Comparison of ENCODE assay signal across 11 mouse cellular contexts in the genomic region with DNA sequence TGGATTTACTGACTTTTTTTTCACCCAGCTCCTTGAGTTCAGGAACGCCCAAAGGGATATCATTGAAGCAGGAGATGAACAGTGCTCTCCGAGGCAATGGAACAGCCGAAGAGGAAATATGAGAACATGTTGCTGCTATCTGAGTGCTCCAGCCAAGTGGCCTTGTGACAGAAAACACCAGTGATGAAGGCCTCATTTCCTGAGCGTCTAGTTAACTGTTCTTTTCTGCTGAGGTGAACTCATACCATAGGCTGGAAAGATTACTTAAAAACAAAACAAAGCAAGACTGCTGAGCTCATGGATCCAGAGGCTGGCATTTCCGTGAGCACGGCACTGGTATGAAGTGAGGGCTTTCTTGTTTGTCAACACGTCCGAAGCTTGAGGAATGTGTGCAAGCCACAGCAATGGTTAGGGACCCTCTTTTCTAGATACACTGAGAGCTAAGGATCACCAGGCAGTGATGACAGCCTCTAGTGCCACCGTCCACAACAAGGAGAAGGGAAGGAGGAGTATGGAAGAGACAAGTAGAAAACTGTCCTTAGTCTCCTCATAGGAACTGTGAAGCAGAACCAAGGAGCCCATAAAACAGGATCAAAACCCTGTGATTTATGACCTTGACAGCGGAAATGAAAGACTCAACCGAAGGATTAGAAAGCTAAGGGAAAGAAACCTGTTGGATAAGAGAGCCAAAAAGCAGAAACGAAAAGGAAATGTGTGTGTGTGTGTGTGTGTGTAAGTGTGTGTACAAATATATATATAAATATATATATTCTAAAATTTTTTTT.
DNase-seq lines count a peak whose midpoint lies in the region; ATAC-seq lines count a peak whose summit lies in the region.
"Had no signal": no experiment of that assay in that cellular context is flagged by ENCODE, and none has a peak within 500 bp of the region (broad histone marks: within the 10 kb centered on the region; RNA-seq: fewer than 3 reads in every experiment).

No protein-coding gene starts in this region.

- H3K36me3 ChIP-seq in kidney, embryonic 14.5 days (ENCODE audit: control insufficient read depth, insufficient read depth, low read length), result no peaks in the 10 kb centered on the region
- H3K36me3 ChIP-seq: forebrain, embryonic 10.5 days; G1E had no signal

- intact Hi-C loops in heart, postnatal 14 days (cut with DNase I), result loop anchor here (5.0 kb wide), 2 partner anchors 72 to 267 kb away; no protein-coding TSS in a partner anchor
- intact Hi-C loops in left cerebral cortex, postnatal 14 days (cut with DNase I), result no loop called here

- peaks cover 21% of the 10 kb centered on the region for H3K4me1 ChIP-seq in kidney, embryonic 14.5 days (ENCODE audit: control insufficient read depth, insufficient read depth, low read length)
- H3K4me1 ChIP-seq: forebrain, embryonic 10.5 days had no signal

- DNase-seq in heart, adult 11 months, result peak; percentile 94
- no peak for DNase-seq in heart, postnatal 14 days
- DNase-seq in testis, postnatal 10 days (ENCODE audit: low spot score), result peak; percentile 22
- no peak for DNase-seq in testis, postnatal 14 days (ENCODE audit: low spot score)
- DNase-seq in left cerebral cortex, adult 9 months (ENCODE audit: low spot score in 2 of 2), result no peak
- DNase-seq in left cerebral cortex, postnatal 14 days (ENCODE audit: low spot score in 2 of 2), result no peak
- no peak for DNase-seq in cerebellum, postnatal 25 days
- DNase-seq: adrenal gland, adult 2 months had no signal

- H3K27ac ChIP-seq in kidney, embryonic 14.5 days (ENCODE audit: low read depth, low read length), result peak overlapping the region; percentile 27; the same call in 1 of the 2 replicates
- H3K27ac ChIP-seq: forebrain, embryonic 10.5 days had no signal

- no peak overlapping the region for H3K9ac ChIP-seq in kidney, embryonic 14.5 days (ENCODE audit: low read depth, low read length)

- WGBS in kidney, embryonic 14.5 days, result 21% methylated on average over 12 of the region's 12 CpGs

- H3K9me3 ChIP-seq in kidney, embryonic 14.5 days (ENCODE audit: control insufficient read depth, low read length), result no peaks in the 10 kb centered on the region
- H3K9me3 ChIP-seq: forebrain, embryonic 10.5 days; G1E had no signal

- H3K4me2 ChIP-seq in kidney, embryonic 14.5 days (replicated peaks; ENCODE audit: low read depth, low read length), result no peak overlapping the region

- no peak overlapping the region for H3K4me3 ChIP-seq in kidney, embryonic 14.5 days (ENCODE audit: low read length)
- H3K4me3 ChIP-seq: forebrain, embryonic 10.5 days had no signal

- H3K27me3 ChIP-seq in kidney, embryonic 14.5 days (ENCODE audit: control insufficient read depth, insufficient read depth, low read length), result no peaks in the 10 kb centered on the region

- ATAC-seq in kidney, embryonic 14.5 days (ENCODE audit: low FRiP score, low TSS enrichment), result no peak

Comparison
In these comparisons a context has a peak if more than half of its experiments do, and no peak if none do; other contexts are left out.
1. DNase-seq: peak in heart, adult 11 months (single experiment) and testis, postnatal 10 days (single experiment); none in heart, postnatal 14 days (0 of 2), testis, postnatal 14 days (single experiment), left cerebral cortex, adult 9 months (0 of 2), left cerebral cortex, postnatal 14 days (0 of 2) and cerebellum, postnatal 25 days (0 of 2).